Mouse (Mus musculus): ENCODE data around the gene Wdr70.

- TF ChIP-seq POLR2A (IDR thresholded peaks at IDR 0.05; ENCODE audit: borderline replicate concordance, control insufficient read depth, low read depth, low read length) = no peak
- no peak for TF ChIP-seq CTCF (IDR thresholded peaks at IDR 0.05; ENCODE audit: control insufficient read depth, insufficient read depth, low read length)
Measured at GRCm38 (mm10) chr15:7998843-7999546, 100.0 kb downstream of the Wdr70 start.

Data from bone marrow, adult 2 months (tissue).